Mouse (Mus musculus): ENCODE results near the gene Kng2.

The Kng2 gene

GRCm38 (mm10) chr16:22955397-22956084 is 73.7 kb downstream of the Kng2 start:
- WGBS: 72% methylated on average over 13 of the region's 13 CpGs

GRCm38 (mm10) chr16:22953069-22953468 is 76.2 kb downstream of the Kng2 start:
- 49% methylated on average over 4 of the region's 4 CpGs for WGBS

GRCm38 (mm10) chr16:22950840-22951395 is 78.4 kb downstream of the Kng2 start, which contains the start of gene Hrg:
Gene Hrg, plus strand, starts transcription at chr16:22951072.
- WGBS: 94% methylated on average over 6 of the region's 6 CpGs

- 79% methylated on average over 2 of the region's 2 CpGs for WGBS
Measured at GRCm38 (mm10) chr16:22947371-22947770, 81.9 kb downstream of the Kng2 start.

GRCm38 (mm10) chr16:22939120-22939695 is 90.1 kb downstream of the Kng2 start:
- WGBS: 76% methylated on average over 8 of the region's 8 CpGs

GRCm38 (mm10) chr16:22938541-22938940 is 90.7 kb downstream of the Kng2 start:
- 80% methylated on average over 2 of the region's 2 CpGs for WGBS

GRCm38 (mm10) chr16:22937631-22938030 is 91.7 kb downstream of the Kng2 start:
- 91% methylated on average over 12 of the region's 12 CpGs for WGBS
